Mouse (Mus musculus): ENCODE measurements around the gene Mapk12. TPM values are rescaled to one million over a fixed set of nuclear protein-coding genes. Genes with fewer than 3 reads are reported as not detected.

The Mapk12 gene
- polyA plus RNA-seq, 1 experiment: 14.6 TPM

DNA sequence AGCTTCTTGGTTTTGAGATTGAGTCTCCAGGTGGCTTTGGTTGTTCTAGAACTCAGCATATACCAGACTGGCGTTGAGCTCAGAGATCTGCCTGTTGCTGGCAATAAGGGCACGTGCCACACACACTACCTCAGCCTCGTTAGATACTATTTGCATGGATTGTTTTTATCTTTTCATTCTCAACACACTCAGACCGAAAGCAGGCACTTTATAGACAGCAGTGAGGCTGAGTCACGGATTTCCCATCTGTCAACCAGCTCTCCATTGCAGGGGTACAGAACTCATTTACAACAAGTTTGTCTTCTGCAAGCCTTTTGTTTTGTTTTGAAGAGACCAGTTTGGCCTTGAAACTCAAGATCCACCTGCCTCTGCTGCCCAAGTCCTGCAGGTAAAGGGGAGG lies 43.1 kb downstream of the Mapk12 start:
- Histone ChIP-seq H3K4me3 (replicated peaks; ENCODE audit: control insufficient read depth, low read depth, low read length) (no peak overlapping the region), H3K4me1 (ENCODE audit: control insufficient read depth, insufficient read depth, low read length) (no peaks in the 10 kb centered on the region; the same call in 1 of the 2 replicates), H3K27ac (ENCODE audit: control insufficient read depth, insufficient read depth, low read depth, low read length, poor library complexity) (no peak overlapping the region)
- 88% methylated on average over 5 of the region's 5 CpGs for WGBS
- no peak for TF ChIP-seq CTCF (IDR thresholded peaks at IDR 0.05; ENCODE audit: control insufficient read depth, insufficient read depth, low read length)

DNA sequence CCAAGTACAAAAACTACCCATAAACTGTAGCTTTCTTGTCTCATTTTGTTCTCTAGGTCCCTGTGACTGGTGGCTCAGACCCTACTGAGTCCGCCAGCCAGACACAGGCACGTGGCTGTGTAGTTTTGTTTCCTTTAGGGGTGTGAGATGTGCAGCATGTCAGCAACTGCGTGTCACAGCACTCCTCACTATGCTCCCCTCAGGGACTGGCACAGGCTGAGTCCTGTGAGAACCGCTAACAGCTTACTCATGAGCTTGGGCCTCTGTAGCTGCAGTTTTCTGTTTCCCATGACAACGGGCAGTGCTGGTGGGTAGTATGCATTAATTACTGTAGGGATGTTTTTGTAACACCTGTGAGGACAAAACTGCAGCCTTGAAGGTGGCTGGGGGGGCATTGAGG lies 48.3 kb downstream of the Mapk12 start:
- WGBS: 86% methylated on average over 5 of the region's 5 CpGs
- TF ChIP-seq POLR2A (IDR thresholded peaks at IDR 0.05; ENCODE audit: borderline replicate concordance, control insufficient read depth, low read depth, low read length) (no peak), CTCF (IDR thresholded peaks at IDR 0.05; ENCODE audit: control insufficient read depth, insufficient read depth, low read length) (no peak)

DNA sequence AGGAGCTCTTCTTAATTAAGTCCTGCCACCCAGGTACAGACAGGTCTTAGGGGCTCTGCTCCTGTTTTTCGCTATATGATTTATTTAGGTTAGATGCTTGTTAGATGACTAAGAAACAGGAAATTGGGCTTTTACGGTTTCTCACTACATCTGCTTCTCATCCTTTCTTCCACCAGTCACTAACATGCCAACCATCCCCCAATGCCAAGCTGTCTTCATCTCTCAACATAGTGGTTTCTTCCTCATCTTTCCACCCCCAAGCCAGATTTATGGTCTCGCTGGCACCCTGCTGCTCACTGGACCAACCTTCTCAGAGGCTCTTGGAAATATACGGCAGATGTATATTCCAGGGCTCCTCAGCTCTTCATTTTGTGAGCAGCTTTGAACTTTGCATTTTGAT lies 49.8 kb downstream of the Mapk12 start:
- WGBS: 83% methylated on average over 4 of the region's 4 CpGs
- Histone ChIP-seq H3K4me3 (replicated peaks; ENCODE audit: control insufficient read depth, low read depth, low read length) (no peak overlapping the region), H3K4me1 (ENCODE audit: control insufficient read depth, insufficient read depth, low read length) (peaks cover 3% of the 10 kb centered on the region; the same call in 1 of the 2 replicates), H3K27ac (ENCODE audit: control insufficient read depth, insufficient read depth, low read depth, low read length, poor library complexity) (no peak overlapping the region)
- TF ChIP-seq CTCF (IDR thresholded peaks at IDR 0.05; ENCODE audit: control insufficient read depth, insufficient read depth, low read length) (no peak), POLR2A (IDR thresholded peaks at IDR 0.05; ENCODE audit: borderline replicate concordance, control insufficient read depth, low read depth, low read length) (no peak)

More for the DNA sequence above, 48.3 kb downstream of the Mapk12 start:
- H3K4me1 ChIP-seq (ENCODE audit: control insufficient read depth, insufficient read depth, low read length): peaks cover 3% of the 10 kb centered on the region; the same call in 1 of the 2 replicates
- H3K27ac ChIP-seq (ENCODE audit: control insufficient read depth, insufficient read depth, low read depth, low read length, poor library complexity): no peak overlapping the region
- no peak overlapping the region for H3K4me3 ChIP-seq (replicated peaks; ENCODE audit: control insufficient read depth, low read depth, low read length)

DNA sequence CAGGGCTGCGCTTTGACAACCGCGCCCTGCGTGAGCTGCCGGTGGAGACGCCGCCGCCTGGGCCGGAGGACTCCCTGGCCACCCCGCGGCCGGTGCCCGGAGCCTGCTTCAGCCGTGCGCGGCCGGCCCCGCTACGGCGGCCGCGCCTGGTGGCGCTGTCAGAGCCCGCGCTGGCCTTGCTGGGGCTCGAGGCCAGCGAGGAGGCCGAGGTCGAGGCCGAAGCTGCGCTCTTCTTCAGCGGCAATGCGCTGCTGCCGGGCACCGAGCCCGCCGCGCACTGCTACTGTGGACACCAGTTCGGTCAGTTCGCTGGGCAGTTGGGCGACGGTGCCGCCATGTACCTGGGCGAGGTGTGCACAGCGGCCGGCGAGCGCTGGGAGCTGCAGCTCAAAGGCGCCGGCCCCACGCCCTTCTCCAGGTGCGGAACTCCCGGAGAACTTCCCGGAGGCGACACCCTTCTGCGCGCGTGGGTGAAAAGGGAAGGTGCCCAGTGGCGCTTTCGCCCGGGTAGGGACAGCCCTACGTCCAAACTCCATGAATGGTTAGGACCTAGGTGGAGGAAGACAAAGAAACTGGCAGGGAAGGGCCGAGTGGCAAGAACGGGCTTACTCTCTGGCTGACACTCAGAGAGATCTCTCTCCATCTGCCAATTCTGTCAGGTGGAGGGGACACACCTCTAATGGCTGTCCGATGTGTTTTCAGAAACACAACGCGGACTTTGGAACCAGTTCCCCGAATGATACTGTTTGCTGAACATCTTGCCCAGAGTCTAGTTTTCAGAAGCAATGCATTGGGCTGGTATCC lies 51.1 kb downstream of the Mapk12 start:
- Histone ChIP-seq H3K4me1 (ENCODE audit: control insufficient read depth, insufficient read depth, low read length) (peaks cover 3% of the 10 kb centered on the region; the same call in 1 of the 2 replicates), H3K27ac (ENCODE audit: control insufficient read depth, insufficient read depth, low read depth, low read length, poor library complexity) (peak overlapping the region; percentile 92), H3K4me3 (replicated peaks; ENCODE audit: control insufficient read depth, low read depth, low read length) (peak overlapping the region; percentile 89)
- 2% methylated on average over 68 of the region's 68 CpGs for WGBS
- TF ChIP-seq CTCF (IDR thresholded peaks at IDR 0.05; ENCODE audit: control insufficient read depth, insufficient read depth, low read length) (no peak), POLR2A (IDR thresholded peaks at IDR 0.05; ENCODE audit: borderline replicate concordance, control insufficient read depth, low read depth, low read length) (no peak)

DNA sequence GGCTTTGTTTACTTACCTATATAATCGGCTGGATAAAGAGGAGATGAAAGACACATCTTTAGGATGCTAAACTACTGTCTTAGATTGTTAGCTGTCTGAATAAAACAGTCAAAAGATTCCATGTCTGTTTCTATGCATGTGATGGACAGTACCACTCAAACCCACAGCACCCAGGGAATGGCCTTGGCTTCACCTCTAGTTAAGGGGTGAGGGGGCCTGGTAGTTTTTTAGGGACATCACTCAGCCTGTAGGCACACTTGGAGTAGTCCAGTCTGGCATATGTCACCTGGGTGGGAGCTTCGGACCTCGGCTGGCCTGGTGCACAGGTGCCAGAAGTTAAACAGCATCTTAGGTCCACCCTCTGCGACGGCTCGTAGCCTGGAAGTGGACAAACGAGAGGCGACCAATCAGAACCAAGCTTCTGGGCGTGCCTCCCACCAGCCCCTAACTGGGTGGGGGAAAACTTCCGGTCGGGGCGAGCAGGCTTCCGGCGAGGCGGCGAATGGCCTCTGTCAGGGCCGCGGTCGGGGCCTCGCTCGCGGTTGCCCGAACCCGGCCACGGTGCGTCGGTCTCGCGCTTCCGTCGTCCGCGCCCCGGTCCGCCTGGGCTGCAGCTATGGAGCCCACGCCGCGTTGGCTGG lies 51.8 kb downstream of the Mapk12 start, which contains the start of gene Selenoo:
TSS of gene Selenoo (plus strand) at position 478 of the 641 bp plus-strand sequence.
- 2% methylated on average over 38 of the region's 38 CpGs for WGBS
- TF ChIP-seq CTCF (IDR thresholded peaks at IDR 0.05; ENCODE audit: control insufficient read depth, insufficient read depth, low read length): no peak
- peak; percentile 82; the same call in 1 of the 2 replicates for TF ChIP-seq POLR2A (IDR thresholded peaks at IDR 0.05; ENCODE audit: borderline replicate concordance, control insufficient read depth, low read depth, low read length)
- Histone ChIP-seq H3K4me1 (ENCODE audit: control insufficient read depth, insufficient read depth, low read length) (peaks cover 3% of the 10 kb centered on the region; the same call in 1 of the 2 replicates), H3K27ac (ENCODE audit: control insufficient read depth, insufficient read depth, low read depth, low read length, poor library complexity) (peak within 1 kb of the TSS; percentile 92), H3K4me3 (replicated peaks; ENCODE audit: control insufficient read depth, low read depth, low read length) (peak within 1 kb of the TSS; percentile 89)

DNA sequence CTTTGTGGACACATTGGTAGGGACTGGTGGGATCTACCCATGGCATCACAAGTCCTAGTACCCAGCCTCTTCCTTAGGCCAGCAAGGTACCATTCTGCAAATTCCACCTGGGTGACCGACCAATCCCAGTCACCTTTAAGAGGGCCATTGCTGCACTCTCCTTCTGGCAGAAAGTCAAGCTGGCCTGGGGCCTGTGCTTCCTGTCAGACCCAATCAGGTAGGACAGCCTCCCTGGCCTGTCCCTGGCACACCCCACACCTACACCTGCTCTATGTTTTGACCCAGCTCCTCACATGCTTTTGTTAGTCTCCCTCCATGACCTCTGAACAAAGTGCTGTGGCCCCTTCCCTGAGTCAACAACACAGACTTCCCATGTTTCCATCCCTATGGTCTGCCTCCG lies 55.7 kb downstream of the Mapk12 start:
- H3K27ac ChIP-seq (ENCODE audit: control insufficient read depth, insufficient read depth, low read depth, low read length, poor library complexity): no peak overlapping the region
- H3K4me3 ChIP-seq (replicated peaks; ENCODE audit: control insufficient read depth, low read depth, low read length): no peak overlapping the region
- 88% methylated on average over 2 of the region's 2 CpGs for WGBS
- no peaks in the 10 kb centered on the region; the same call in 1 of the 2 replicates for H3K4me1 ChIP-seq (ENCODE audit: control insufficient read depth, insufficient read depth, low read length)
- TF ChIP-seq CTCF (IDR thresholded peaks at IDR 0.05; ENCODE audit: control insufficient read depth, insufficient read depth, low read length): no peak
- no peak for TF ChIP-seq POLR2A (IDR thresholded peaks at IDR 0.05; ENCODE audit: borderline replicate concordance, control insufficient read depth, low read depth, low read length)

DNA sequence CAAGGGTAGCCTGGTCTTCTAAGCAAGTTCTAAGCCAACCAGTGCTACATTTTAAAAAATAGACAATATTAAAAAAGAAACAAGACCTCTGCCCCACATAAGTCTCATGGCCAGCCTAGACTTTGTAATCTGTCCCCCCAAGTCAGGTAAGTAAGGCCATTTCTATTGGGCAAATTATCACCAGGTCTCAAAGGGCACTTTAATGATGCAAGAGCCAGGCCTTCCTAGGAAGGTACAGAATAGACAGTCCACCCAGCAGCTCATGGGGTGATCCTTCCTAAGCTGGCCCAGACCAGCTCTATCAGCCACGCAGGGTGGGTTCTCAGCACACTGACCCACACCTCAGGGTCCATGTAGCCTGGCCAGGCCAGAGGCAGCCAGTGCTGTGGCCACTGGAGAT lies 56.6 kb downstream of the Mapk12 start:
- no peak overlapping the region for H3K4me3 ChIP-seq (replicated peaks; ENCODE audit: control insufficient read depth, low read depth, low read length)
- H3K27ac ChIP-seq (ENCODE audit: control insufficient read depth, insufficient read depth, low read depth, low read length, poor library complexity): no peak overlapping the region
- H3K4me1 ChIP-seq (ENCODE audit: control insufficient read depth, insufficient read depth, low read length): no peaks in the 10 kb centered on the region; the same call in 1 of the 2 replicates
- no peak for TF ChIP-seq CTCF (IDR thresholded peaks at IDR 0.05; ENCODE audit: control insufficient read depth, insufficient read depth, low read length)
- TF ChIP-seq POLR2A (IDR thresholded peaks at IDR 0.05; ENCODE audit: borderline replicate concordance, control insufficient read depth, low read depth, low read length): no peak
- WGBS: 97% methylated on average over 1 of the region's 1 CpGs

Other genes with a start within 250 kb of the Mapk12 start
- not detected in 2 replicates for gene Ttll8, start 186.3 kb downstream of the Mapk12 start, polyA plus RNA-seq (2011; ENCODE audit: insufficient read depth, insufficient read length, low replicate concordance, missing spikeins)
- 0.55 TPM in 1 of 2 replicates, not detected in the other for gene Mlc1, start 161.7 kb downstream of the Mapk12 start, polyA plus RNA-seq (2011; ENCODE audit: insufficient read depth, insufficient read length, low replicate concordance, missing spikeins)
- not detected in 2 replicates for gene Mov10l1, start 157.8 kb downstream of the Mapk12 start, polyA plus RNA-seq (2011; ENCODE audit: insufficient read depth, insufficient read length, low replicate concordance, missing spikeins)
- 0.45 TPM in 1 of 2 replicates, not detected in the other for gene Panx2, start 81.0 kb downstream of the Mapk12 start, polyA plus RNA-seq (2011; ENCODE audit: insufficient read depth, insufficient read length, low replicate concordance, missing spikeins)
- 26.6 and 34.8 TPM in 2 replicates for gene Trabd, start 65.6 kb downstream of the Mapk12 start, polyA plus RNA-seq (2011; ENCODE audit: insufficient read depth, insufficient read length, low replicate concordance, missing spikeins)
- 7.0 and 17.9 TPM in 2 replicates for gene Selenoo, start 51.6 kb downstream of the Mapk12 start, polyA plus RNA-seq (2011; ENCODE audit: insufficient read depth, insufficient read length, low replicate concordance, missing spikeins)
- 10.0 and 31.9 TPM in 2 replicates for gene Tubgcp6, start 17.6 kb downstream of the Mapk12 start, polyA plus RNA-seq (2011; ENCODE audit: insufficient read depth, insufficient read length, low replicate concordance, missing spikeins)
- 9.1 and 24.3 TPM in 2 replicates for gene Hdac10, start 12.0 kb downstream of the Mapk12 start, polyA plus RNA-seq (2011; ENCODE audit: insufficient read depth, insufficient read length, low replicate concordance, missing spikeins)
- gene Mapk11, start 8.9 kb upstream of the Mapk12 start, polyA plus RNA-seq (2011; ENCODE audit: insufficient read depth, insufficient read length, low replicate concordance, missing spikeins): 5.7 and 7.6 TPM in 2 replicates
- gene Plxnb2, start 40.1 kb upstream of the Mapk12 start, polyA plus RNA-seq (2011; ENCODE audit: insufficient read depth, insufficient read length, low replicate concordance, missing spikeins): 11.1 and 30.9 TPM in 2 replicates
- 8.1 and 13.6 TPM in 2 replicates for gene Dennd6b, start 55.8 kb upstream of the Mapk12 start, polyA plus RNA-seq (2011; ENCODE audit: insufficient read depth, insufficient read length, low replicate concordance, missing spikeins)
- gene Ppp6r2, start 70.8 kb upstream of the Mapk12 start, polyA plus RNA-seq (2011; ENCODE audit: insufficient read depth, insufficient read length, low replicate concordance, missing spikeins): 42.6 and 54.0 TPM in 2 replicates
- gene Sbf1, start 174.6 kb upstream of the Mapk12 start, polyA plus RNA-seq (2011; ENCODE audit: insufficient read depth, insufficient read length, low replicate concordance, missing spikeins): 54.0 and 160 TPM in 2 replicates
- gene Adm2, start 182.0 kb upstream of the Mapk12 start, polyA plus RNA-seq (2011; ENCODE audit: insufficient read depth, insufficient read length, low replicate concordance, missing spikeins): 2.7 TPM in 1 of 2 replicates, not detected in the other
- 15.5 TPM in 1 of 2 replicates, not detected in the other for gene Miox, start 193.7 kb upstream of the Mapk12 start, polyA plus RNA-seq (2011; ENCODE audit: insufficient read depth, insufficient read length, low replicate concordance, missing spikeins)
- gene Lmf2, start 215.0 kb upstream of the Mapk12 start, polyA plus RNA-seq (2011; ENCODE audit: insufficient read depth, insufficient read length, low replicate concordance, missing spikeins): 16.7 and 42.0 TPM in 2 replicates
- gene Ncaph2, start 215.0 kb upstream of the Mapk12 start, polyA plus RNA-seq (2011; ENCODE audit: insufficient read depth, insufficient read length, low replicate concordance, missing spikeins): 144 and 191 TPM in 2 replicates
- gene Sco2, start 233.1 kb upstream of the Mapk12 start, polyA plus RNA-seq (2011; ENCODE audit: insufficient read depth, insufficient read length, low replicate concordance, missing spikeins): 3.5 and 7.7 TPM in 2 replicates
- not detected in 2 replicates for gene Tymp, start 236.3 kb upstream of the Mapk12 start, polyA plus RNA-seq (2011; ENCODE audit: insufficient read depth, insufficient read length, low replicate concordance, missing spikeins)
- gene Odf3b, start 238.6 kb upstream of the Mapk12 start, polyA plus RNA-seq (2011; ENCODE audit: insufficient read depth, insufficient read length, low replicate concordance, missing spikeins): 1.7 and 4.9 TPM in 2 replicates
- gene Klhdc7b, start 244.2 kb upstream of the Mapk12 start, polyA plus RNA-seq (2011; ENCODE audit: insufficient read depth, insufficient read length, low replicate concordance, missing spikeins): not detected in 2 replicates